Mouse (Mus musculus) limb, embryonic 13.5 days (tissue): ENCODE results near the gene Foxp2. TPM values are rescaled to one million over a fixed set of nuclear protein-coding genes. Genes with fewer than 3 reads are reported as not detected.

ENCODE experiments used
- ATAC-seq: fragments of 200-750 bp; cut with Nextera tagmentation; 2 replicates; pipeline ENCODE4 v1.8.0; 2017; ENCODE audit warnings: low read depth, moderate number of reproducible peaks, moderate TSS enrichment; ENCODE audit not compliant: low FRiP score
- H3K27ac ChIP-seq: fragments of 300-500 bp; sonication (generic); 2 replicates; pipeline ENCODE4 v1.5.1; 2015; ENCODE audit warnings: inconsistent platforms, mild to moderate bottlenecking, moderate library complexity
- H3K27me3 ChIP-seq: fragments of 300-500 bp; sonication (generic); 2 replicates; pipeline ENCODE4 v1.6.1; 2015; ENCODE audit warnings: mild to moderate bottlenecking, inconsistent platforms
- H3K36me3 ChIP-seq: fragments of 300-500 bp; sonication (generic); 2 replicates; pipeline ENCODE4 v1.6.1; 2015; ENCODE audit warnings: inconsistent platforms, mild to moderate bottlenecking, moderate library complexity
- H3K4me1 ChIP-seq: fragments of 300-500 bp; sonication (generic); 2 replicates; pipeline ENCODE4 v1.6.1; 2015; ENCODE audit warnings: inconsistent platforms
- H3K4me2 ChIP-seq: fragments of 300-500 bp; sonication (generic); replicated peaks from 2 replicates; pipeline ENCODE4 v1.6.1; 2015; ENCODE audit warnings: inconsistent platforms, mild to moderate bottlenecking, moderate library complexity
- H3K4me3 ChIP-seq: fragments of 300-500 bp; sonication (generic); 2 replicates; pipeline ENCODE4 v1.5.1; 2015; ENCODE audit warnings: moderate library complexity, mild to moderate bottlenecking, inconsistent platforms
- H3K9ac ChIP-seq: fragments of 300-500 bp; sonication (generic); 2 replicates; pipeline ENCODE4 v1.6.1; 2015; ENCODE audit warnings: mild to moderate bottlenecking, inconsistent platforms
- H3K9me3 ChIP-seq: fragments of 300-500 bp; sonication (generic); 2 replicates; pipeline ENCODE4 v1.6.1; 2016; ENCODE audit warnings: inconsistent platforms
- WGBS: fragments of 180-500 bp; shearing (Covaris S2); methylation state at CpG from one replicate; pipeline ENCODE4 v1.1.7; 2015; 5-methylcytosine and 5-hydroxymethylcytosine counted together
- polyA plus RNA-seq: library from polyadenylated mRNA; unstranded; fragments of >200 nt; fragmentation: Nextera tagmentation; extraction: Ambion mirVana; gene quantifications from 2 replicates; pipeline ENCODE4 v1.2.1, GENCODE M21; 2015

Foxp2 gene
- polyA plus RNA-seq, 1 experiment from 2014 or later: 53.9 TPM

- ATAC-seq: peak; percentile 78
- Histone ChIP-seq H3K4me3 (no peak overlapping the region), H3K27ac (no peak overlapping the region), H3K9me3 (no peaks in the 10 kb centered on the region), H3K36me3 (no peaks in the 10 kb centered on the region), H3K4me2 (no peak overlapping the region), H3K27me3 (no peaks in the 10 kb centered on the region), H3K9ac (no peak overlapping the region), H3K4me1 (0 out of 2 replicates have a peak, but pooled peaks cover 8% of the 10 kb centered on the region)
- WGBS: 19% methylated on average over 2 of the region's 2 CpGs
Measured at GRCm38 (mm10) chr6:15130142-15130541, 229.0 kb downstream of the Foxp2 start.

- 38% methylated on average over 1 of the region's 1 CpGs for WGBS
- no peak for ATAC-seq
Measured at GRCm38 (mm10) chr6:15142094-15142493, 240.9 kb downstream of the Foxp2 start.

GRCm38 (mm10) chr6:15151619-15152018 is 250.5 kb downstream of the Foxp2 start:
- 58% methylated on average over 3 of the region's 3 CpGs for WGBS

More at GRCm38 (mm10) chr6:15142094-15142493, 240.9 kb downstream of the Foxp2 start:
- H3K4me1 ChIP-seq: no peaks in the 10 kb centered on the region
- no peaks in the 10 kb centered on the region for H3K27me3 ChIP-seq
- H3K9ac ChIP-seq: no peak overlapping the region
- no peak overlapping the region for H3K27ac ChIP-seq
- H3K4me3 ChIP-seq: no peak overlapping the region
- no peak overlapping the region for H3K4me2 ChIP-seq
- H3K36me3 ChIP-seq: no peaks in the 10 kb centered on the region
- H3K9me3 ChIP-seq: no peaks in the 10 kb centered on the region

GRCm38 (mm10) chr6:15163508-15164053 is 262.4 kb downstream of the Foxp2 start:
- Histone ChIP-seq H3K9ac (no peak overlapping the region), H3K27me3 (no peaks in the 10 kb centered on the region), H3K4me1 (no peaks in the 10 kb centered on the region), H3K9me3 (no peaks in the 10 kb centered on the region), H3K4me2 (no peak overlapping the region), H3K36me3 (peaks cover 5% of the 10 kb centered on the region; the same call in 1 of the 2 replicates), H3K27ac (no peak overlapping the region), H3K4me3 (no peak overlapping the region)
- WGBS: 82% methylated on average over 2 of the region's 2 CpGs
- no peak for ATAC-seq

More at GRCm38 (mm10) chr6:15151619-15152018, 250.5 kb downstream of the Foxp2 start:
- ATAC-seq: no peak
- Histone ChIP-seq H3K9me3 (no peaks in the 10 kb centered on the region), H3K4me2 (no peak overlapping the region), H3K27ac (no peak overlapping the region), H3K4me3 (no peak overlapping the region), H3K36me3 (no peaks in the 10 kb centered on the region), H3K9ac (no peak overlapping the region), H3K27me3 (no peaks in the 10 kb centered on the region), H3K4me1 (no peaks in the 10 kb centered on the region)

GRCm38 (mm10) chr6:15176754-15177153 is 275.6 kb downstream of the Foxp2 start:
- Histone ChIP-seq H3K4me2 (no peak overlapping the region), H3K4me3 (no peak overlapping the region), H3K4me1 (no peaks in the 10 kb centered on the region), H3K9ac (no peak overlapping the region), H3K9me3 (no peaks in the 10 kb centered on the region), H3K27me3 (no peaks in the 10 kb centered on the region), H3K27ac (no peak overlapping the region), H3K36me3 (no peaks in the 10 kb centered on the region)
- ATAC-seq: no peak

- no peak for ATAC-seq
Measured at GRCm38 (mm10) chr6:15192877-15193276, 291.7 kb downstream of the Foxp2 start.

GRCm38 (mm10) chr6:15242176-15242942 is 341.2 kb downstream of the Foxp2 start:
- Histone ChIP-seq H3K27ac (no peak overlapping the region), H3K27me3 (no peaks in the 10 kb centered on the region), H3K36me3 (no peaks in the 10 kb centered on the region), H3K4me3 (no peak overlapping the region), H3K9me3 (no peaks in the 10 kb centered on the region), H3K4me1 (no peaks in the 10 kb centered on the region), H3K9ac (no peak overlapping the region), H3K4me2 (no peak overlapping the region)
- WGBS: 65% methylated on average over 10 of the region's 10 CpGs
- ATAC-seq: no peak

More at GRCm38 (mm10) chr6:15192877-15193276, 291.7 kb downstream of the Foxp2 start:
- Histone ChIP-seq H3K4me2 (no peak overlapping the region), H3K9me3 (no peaks in the 10 kb centered on the region), H3K4me1 (peaks cover 11% of the 10 kb centered on the region; the same call in 1 of the 2 replicates), H3K4me3 (no peak overlapping the region), H3K27ac (no peak overlapping the region), H3K9ac (no peak overlapping the region), H3K36me3 (no peaks in the 10 kb centered on the region), H3K27me3 (no peaks in the 10 kb centered on the region)
- 65% methylated on average over 5 of the region's 5 CpGs for WGBS

GRCm38 (mm10) chr6:15257393-15257792 is 356.2 kb downstream of the Foxp2 start:
- no peak; the same call in 1 of the 2 replicates for ATAC-seq
- peak overlapping the region; percentile 34 for H3K4me2 ChIP-seq

GRCm38 (mm10) chr6:15257893-15258292 is 356.7 kb downstream of the Foxp2 start:
- H3K4me3 ChIP-seq: no peak overlapping the region
- peak overlapping the region; percentile 34 for H3K4me2 ChIP-seq
- H3K4me1 ChIP-seq: peaks cover 8% of the 10 kb centered on the region; the same call in 1 of the 2 replicates
- H3K9ac ChIP-seq: no peak overlapping the region
- ATAC-seq: no peak
- H3K9me3 ChIP-seq: no peaks in the 10 kb centered on the region
- no peaks in the 10 kb centered on the region for H3K36me3 ChIP-seq
- H3K27ac ChIP-seq: no peak overlapping the region
- 35% methylated on average over 6 of the region's 6 CpGs for WGBS
- H3K27me3 ChIP-seq: no peaks in the 10 kb centered on the region

More at GRCm38 (mm10) chr6:15257393-15257792, 356.2 kb downstream of the Foxp2 start:
- Histone ChIP-seq H3K9ac (no peak overlapping the region), H3K9me3 (no peaks in the 10 kb centered on the region), H3K27me3 (no peaks in the 10 kb centered on the region), H3K4me1 (peaks cover 8% of the 10 kb centered on the region; the same call in 1 of the 2 replicates), H3K4me3 (no peak overlapping the region), H3K36me3 (no peaks in the 10 kb centered on the region), H3K27ac (no peak overlapping the region; the same call in 1 of the 2 replicates)
- 18% methylated on average over 7 of the region's 7 CpGs for WGBS

- Histone ChIP-seq H3K9ac (no peak overlapping the region), H3K9me3 (no peaks in the 10 kb centered on the region), H3K27me3 (no peaks in the 10 kb centered on the region), H3K4me1 (no peaks in the 10 kb centered on the region), H3K27ac (no peak overlapping the region), H3K4me2 (no peak overlapping the region), H3K36me3 (no peaks in the 10 kb centered on the region), H3K4me3 (no peak overlapping the region)
- WGBS: 84% methylated on average over 2 of the region's 2 CpGs
- ATAC-seq: no peak
Measured at GRCm38 (mm10) chr6:15268136-15268535, 367.0 kb downstream of the Foxp2 start.

- WGBS: 61% methylated on average over 3 of the region's 3 CpGs
- Histone ChIP-seq H3K27ac (no peak overlapping the region), H3K27me3 (no peaks in the 10 kb centered on the region), H3K9me3 (no peaks in the 10 kb centered on the region), H3K4me1 (peaks cover 5% of the 10 kb centered on the region), H3K4me3 (no peak overlapping the region), H3K9ac (no peak overlapping the region), H3K4me2 (no peak overlapping the region), H3K36me3 (no peaks in the 10 kb centered on the region)
- no peak for ATAC-seq
Measured at GRCm38 (mm10) chr6:15285213-15285612, 384.1 kb downstream of the Foxp2 start.

GRCm38 (mm10) chr6:15294081-15294480 is 392.9 kb downstream of the Foxp2 start:
- no peak for ATAC-seq
- Histone ChIP-seq H3K4me3 (no peak overlapping the region), H3K27me3 (no peaks in the 10 kb centered on the region), H3K36me3 (no peaks in the 10 kb centered on the region), H3K4me1 (no peaks in the 10 kb centered on the region), H3K4me2 (no peak overlapping the region), H3K9ac (no peak overlapping the region), H3K27ac (no peak overlapping the region), H3K9me3 (no peaks in the 10 kb centered on the region)
- WGBS: 73% methylated on average over 5 of the region's 5 CpGs
